Mouse (Mus musculus): Measurements from ENCODE around the gene 3110082I17Rik. TPM values are rescaled to one million over a fixed set of nuclear protein-coding genes. Genes with fewer than 3 reads are reported as not detected.
"Not testable (repeated sequence)": the region's sequence is repeated elsewhere in the genome, so short reads cannot be mapped to it uniquely, and the experiment has no call there.

Gene 3110082I17Rik
- polyA plus RNA-seq, 1 experiment from 2014 or later = 35.6 TPM

DNA sequence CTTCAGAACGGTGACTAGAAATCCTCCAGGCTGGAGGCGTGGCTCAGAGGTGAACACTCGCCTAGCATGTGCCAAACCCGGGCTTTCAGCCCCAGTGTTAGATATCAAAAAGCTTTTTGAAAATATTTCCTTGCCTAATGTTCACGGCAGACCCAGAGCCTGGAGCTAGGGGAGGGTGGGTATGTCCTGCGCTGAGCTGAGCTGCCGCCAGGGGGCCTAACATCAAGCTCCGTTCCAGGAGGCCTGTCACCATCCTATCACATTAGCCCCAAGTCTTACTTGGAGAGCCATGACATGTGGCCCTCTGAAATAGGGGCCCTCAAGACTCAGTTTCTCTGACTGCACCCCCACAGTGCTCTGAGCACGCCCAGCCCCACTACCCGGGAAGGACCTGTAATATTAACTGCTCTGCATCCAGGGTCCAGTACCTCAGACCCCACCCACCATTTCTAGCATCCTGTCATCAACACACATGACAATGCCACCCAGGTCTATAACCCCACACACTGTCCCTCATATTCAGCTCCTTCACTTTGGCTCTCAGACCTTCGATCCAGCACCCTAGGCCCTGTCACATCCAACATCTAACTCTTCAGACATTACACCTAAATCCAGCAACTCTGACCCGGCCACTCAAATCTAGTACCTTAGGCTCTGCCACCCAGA, 116.2 kb downstream of the 3110082I17Rik start:
- peak overlapping the region; percentile 90 for H3K4me3 ChIP-seq
- WGBS = 3% methylated on average over 12 of the region's 12 CpGs
- H3K9ac ChIP-seq = peak overlapping the region; percentile 93
- peak overlapping the region; percentile 98 for H3K4me2 ChIP-seq
- peaks cover 35% of the 10 kb centered on the region for H3K36me3 ChIP-seq
- no peaks in the 10 kb centered on the region for H3K27me3 ChIP-seq
- no peaks in the 10 kb centered on the region for H3K9me3 ChIP-seq
- 0 out of 2 replicates have a peak, but pooled peaks have one; percentile 28 for ATAC-seq (ENCODE audit: insufficient number of reproducible peaks, insufficient read depth, low FRiP score, low TSS enrichment, low read depth)
- peak overlapping the region; percentile 87 for H3K27ac ChIP-seq
- peaks cover 25% of the 10 kb centered on the region for H3K4me1 ChIP-seq

DNA sequence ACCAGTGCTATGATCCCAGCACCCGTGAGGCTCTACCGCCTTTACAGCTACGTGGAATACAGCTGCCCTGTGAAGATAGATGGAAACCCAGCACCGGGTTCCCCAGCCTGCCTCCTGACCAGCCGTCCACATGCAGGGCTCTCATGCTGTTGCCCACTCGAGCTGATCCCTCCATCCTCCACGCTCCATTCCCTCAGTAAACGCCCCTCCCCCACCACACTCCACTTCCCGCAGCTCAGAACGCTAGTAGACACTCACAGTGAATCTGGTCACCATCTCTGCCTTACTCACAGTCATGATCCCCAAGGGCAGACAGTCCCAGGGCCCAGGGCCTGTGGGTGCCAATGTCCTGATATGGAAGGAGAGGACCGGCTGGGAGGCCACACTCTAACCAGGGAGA, 121.4 kb downstream of the 3110082I17Rik start:
- Histone ChIP-seq H3K36me3 (peaks cover 80% of the 10 kb centered on the region), H3K4me2 (no peak overlapping the region), H3K4me1 (peaks cover 11% of the 10 kb centered on the region), H3K9me3 (no peaks in the 10 kb centered on the region), H3K27ac (no peak overlapping the region), H3K27me3 (no peaks in the 10 kb centered on the region), H3K4me3 (no peak overlapping the region), H3K9ac (0 out of 2 replicates have a peak overlapping the region, but pooled peaks have one; percentile 27)
- 83% methylated on average over 11 of the region's 11 CpGs for WGBS
- no peak for ATAC-seq (ENCODE audit: insufficient number of reproducible peaks, insufficient read depth, low FRiP score, low TSS enrichment, low read depth)

DNA sequence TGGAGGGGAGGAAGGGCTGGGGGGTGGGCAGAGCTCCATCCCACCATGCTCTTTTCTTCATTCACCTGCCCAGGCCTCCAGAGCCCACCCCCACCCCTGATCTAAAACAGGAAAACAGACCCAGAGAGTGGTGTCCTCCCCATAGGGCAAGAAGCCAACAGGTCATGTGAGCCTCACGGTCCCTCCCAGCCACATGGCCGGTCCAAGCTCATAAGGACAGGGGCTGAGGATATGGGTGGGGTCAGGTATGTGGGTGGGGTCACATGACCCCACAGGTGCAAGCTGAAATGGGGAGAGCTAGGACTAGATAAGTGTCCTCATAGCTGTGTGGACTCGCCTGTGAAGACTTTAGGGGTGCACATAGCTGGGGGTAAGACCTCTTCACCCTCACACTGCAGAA, 121.9 kb downstream of the 3110082I17Rik start:
- H3K27ac ChIP-seq = no peak overlapping the region
- H3K4me1 ChIP-seq = peaks cover 8% of the 10 kb centered on the region
- no peaks in the 10 kb centered on the region for H3K9me3 ChIP-seq
- ATAC-seq (ENCODE audit: insufficient number of reproducible peaks, insufficient read depth, low FRiP score, low TSS enrichment, low read depth) = no peak
- H3K4me3 ChIP-seq = no peak overlapping the region
- no peak overlapping the region for H3K4me2 ChIP-seq
- no peaks in the 10 kb centered on the region for H3K27me3 ChIP-seq
- no peak overlapping the region for H3K9ac ChIP-seq
- WGBS = 69% methylated on average over 3 of the region's 3 CpGs
- peaks cover 80% of the 10 kb centered on the region for H3K36me3 ChIP-seq

DNA sequence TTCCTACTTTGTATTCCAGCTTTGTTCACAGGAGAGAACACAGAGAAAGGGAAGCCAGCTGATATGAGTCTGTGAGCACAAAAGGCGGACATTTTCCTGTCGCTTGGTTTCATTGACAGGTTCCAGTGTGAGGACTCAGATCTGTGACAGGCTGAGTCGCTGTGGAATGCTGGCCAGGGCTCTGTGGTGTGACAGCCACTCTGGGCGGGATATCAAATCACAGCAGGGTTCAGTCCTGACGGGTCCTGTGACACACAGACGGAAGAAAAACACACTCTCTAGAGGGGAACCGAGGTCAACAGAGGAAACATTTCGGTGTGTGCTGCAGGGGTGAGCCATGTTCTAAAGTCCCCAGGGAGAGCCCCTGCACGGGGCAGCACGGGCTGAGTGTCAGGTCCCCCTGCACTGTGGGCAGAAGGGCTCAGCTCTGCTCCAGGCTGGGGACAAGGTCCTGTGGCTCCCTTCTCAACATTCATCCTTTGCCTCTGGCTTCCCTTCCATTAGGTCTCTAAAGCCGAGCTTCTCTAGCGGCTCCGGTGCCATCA, 122.4 kb downstream of the 3110082I17Rik start:
- Histone ChIP-seq H3K27me3 (no peaks in the 10 kb centered on the region), H3K36me3 (peaks cover 80% of the 10 kb centered on the region), H3K9ac (no peak overlapping the region), H3K9me3 (no peaks in the 10 kb centered on the region), H3K4me1 (peaks cover 6% of the 10 kb centered on the region; the same call in 1 of the 2 replicates), H3K4me3 (no peak overlapping the region), H3K4me2 (no peak overlapping the region), H3K27ac (no peak overlapping the region)
- 75% methylated on average over 13 of the region's 13 CpGs for WGBS
- no peak for ATAC-seq (ENCODE audit: insufficient number of reproducible peaks, insufficient read depth, low FRiP score, low TSS enrichment, low read depth)

DNA sequence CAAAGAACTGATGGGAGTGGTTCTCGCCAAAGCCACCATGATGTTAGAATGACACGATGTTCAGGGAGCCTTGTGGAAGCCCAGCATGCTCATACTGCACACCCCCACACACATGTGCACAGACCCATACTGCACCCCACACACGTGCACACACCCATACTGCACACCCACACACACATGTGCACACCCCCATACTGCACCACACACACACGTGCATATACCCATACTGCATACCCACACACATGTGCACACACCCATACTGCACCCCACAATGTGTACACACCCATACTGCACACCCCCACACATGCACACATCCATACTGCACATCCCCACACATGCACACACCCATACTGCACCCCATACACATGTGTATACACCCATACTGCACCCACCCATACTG, 124.7 kb downstream of the 3110082I17Rik start:
- Histone ChIP-seq H3K4me3 (no peak overlapping the region), H3K9me3 (no peaks in the 10 kb centered on the region), H3K4me2 (no peak overlapping the region), H3K4me1 (0 out of 2 replicates have a peak, but pooled peaks cover 6% of the 10 kb centered on the region), H3K36me3 (peaks cover 60% of the 10 kb centered on the region), H3K27ac (no peak overlapping the region), H3K27me3 (no peaks in the 10 kb centered on the region), H3K9ac (no peak overlapping the region)
- 0 out of 2 replicates have a peak, but pooled peaks have one; percentile 26 for ATAC-seq (ENCODE audit: insufficient number of reproducible peaks, insufficient read depth, low FRiP score, low TSS enrichment, low read depth)
- 89% methylated on average over 4 of the region's 4 CpGs for WGBS

DNA sequence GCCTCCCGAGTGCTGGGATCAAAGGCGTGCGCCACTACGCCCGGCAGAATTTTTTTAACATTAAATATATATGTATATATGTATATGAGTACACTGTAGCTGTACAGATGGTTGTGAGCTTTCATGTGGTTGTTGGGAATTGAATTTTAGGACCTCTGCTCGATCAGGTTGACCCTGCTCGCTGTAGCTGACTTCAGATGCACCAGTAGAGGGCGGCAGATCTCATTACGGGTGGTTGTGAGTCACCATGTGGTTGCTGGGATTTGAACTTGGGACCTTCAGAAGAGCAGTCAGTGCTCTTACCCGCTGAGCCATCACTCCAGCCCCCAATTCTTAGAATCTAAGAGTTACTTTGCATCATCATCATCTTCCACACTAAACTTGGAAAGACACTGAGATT, 125.9 kb downstream of the 3110082I17Rik start:
- 85% methylated on average over 10 of the region's 10 CpGs for WGBS
- H3K9me3 ChIP-seq; H3K4me1 ChIP-seq; H3K27me3 ChIP-seq; H3K4me3 ChIP-seq; H3K9ac ChIP-seq; H3K27ac ChIP-seq; ATAC-seq (ENCODE audit: insufficient number of reproducible peaks, insufficient read depth, low FRiP score, low TSS enrichment, low read depth); H3K4me2 ChIP-seq: not testable (repeated sequence)
- H3K36me3 ChIP-seq = peaks cover 47% of the 10 kb centered on the region

DNA sequence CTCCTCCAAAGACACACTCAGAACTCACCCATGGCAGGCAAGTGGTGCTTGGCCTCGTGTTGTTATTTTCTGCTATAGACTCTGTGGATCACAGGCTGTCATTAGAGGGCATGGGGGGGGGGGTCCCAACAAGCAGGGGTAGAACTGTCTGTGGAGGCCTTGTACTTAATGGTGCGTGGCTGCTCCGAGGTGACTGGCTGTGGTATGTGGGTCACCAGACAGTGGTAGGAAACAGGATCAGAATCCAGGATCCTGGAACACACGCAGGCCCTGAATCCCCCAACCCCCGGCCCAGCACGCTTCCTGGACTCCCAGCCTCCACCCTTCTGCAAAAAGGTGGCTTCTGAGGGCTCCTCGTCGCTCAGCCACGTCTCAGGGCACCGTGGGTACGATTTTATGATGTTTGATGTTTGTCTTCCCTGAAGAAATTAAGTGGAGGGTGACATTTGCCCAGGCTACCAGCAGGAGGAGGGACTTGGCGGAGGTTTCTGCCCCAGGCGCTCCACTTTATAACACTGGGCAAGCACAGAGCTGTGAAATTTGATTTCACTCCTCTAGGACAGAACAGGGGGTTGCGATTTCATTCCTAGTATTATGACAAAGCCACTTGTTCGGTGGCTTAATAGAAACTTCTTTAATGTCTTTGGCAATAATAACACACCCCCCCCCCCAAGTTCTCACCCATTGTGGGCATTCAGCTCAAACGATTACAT, 126.9 kb downstream of the 3110082I17Rik start:
- no peak overlapping the region for H3K4me2 ChIP-seq
- 0 out of 2 replicates have a peak, but pooled peaks cover 6% of the 10 kb centered on the region for H3K4me1 ChIP-seq
- H3K9ac ChIP-seq = no peak overlapping the region
- WGBS = 70% methylated on average over 16 of the region's 16 CpGs
- H3K27me3 ChIP-seq = no peaks in the 10 kb centered on the region
- no peaks in the 10 kb centered on the region for H3K9me3 ChIP-seq
- ATAC-seq (ENCODE audit: insufficient number of reproducible peaks, insufficient read depth, low FRiP score, low TSS enrichment, low read depth) = no peak
- peak overlapping the region; percentile 1; the same call in 1 of the 2 replicates for H3K27ac ChIP-seq
- no peak overlapping the region for H3K4me3 ChIP-seq
- H3K36me3 ChIP-seq = peaks cover 38% of the 10 kb centered on the region

DNA sequence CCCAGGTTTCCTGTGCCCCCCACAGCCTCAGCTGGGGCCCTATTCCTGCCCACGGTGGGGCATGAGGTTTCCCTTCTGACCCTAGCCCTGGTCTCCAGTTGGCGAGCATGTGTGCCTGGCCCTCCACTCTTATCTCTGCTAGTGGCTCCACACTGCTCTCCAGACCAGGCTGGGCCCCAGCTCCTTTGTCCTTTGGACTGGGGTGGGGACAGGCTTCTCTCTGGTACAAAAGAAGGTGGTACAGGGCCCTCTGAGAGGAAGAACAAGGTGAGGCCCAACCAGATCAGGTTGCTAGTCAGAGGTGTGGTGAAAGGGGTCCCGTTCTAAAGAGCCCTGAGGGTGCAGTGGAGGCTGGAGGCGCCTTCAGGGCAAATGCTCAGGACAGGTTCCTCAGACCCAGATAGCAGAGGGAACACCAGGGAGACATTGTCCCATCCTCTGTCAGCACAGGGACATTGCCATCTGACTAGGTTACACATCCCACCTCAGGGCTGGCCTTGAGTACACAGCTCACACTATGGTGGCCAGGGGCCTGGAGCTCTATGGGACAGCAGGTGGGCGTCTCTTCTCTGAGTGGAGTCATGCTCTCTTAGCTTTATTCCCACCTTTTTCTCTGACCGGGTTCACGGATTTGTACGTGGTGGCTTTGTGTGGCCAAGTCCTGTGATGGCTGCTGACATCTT, 127.6 kb downstream of the 3110082I17Rik start:
- ATAC-seq (ENCODE audit: insufficient number of reproducible peaks, insufficient read depth, low FRiP score, low TSS enrichment, low read depth) = no peak
- H3K9ac ChIP-seq = no peak overlapping the region
- H3K9me3 ChIP-seq = no peaks in the 10 kb centered on the region
- 82% methylated on average over 8 of the region's 8 CpGs for WGBS
- H3K36me3 ChIP-seq = peaks cover 31% of the 10 kb centered on the region
- H3K4me1 ChIP-seq = 0 out of 2 replicates have a peak, but pooled peaks cover 6% of the 10 kb centered on the region
- no peak overlapping the region for H3K4me3 ChIP-seq
- H3K27ac ChIP-seq = 0 out of 2 replicates have a peak overlapping the region, but pooled peaks have one; percentile 1
- no peak overlapping the region for H3K4me2 ChIP-seq
- H3K27me3 ChIP-seq = no peaks in the 10 kb centered on the region

DNA sequence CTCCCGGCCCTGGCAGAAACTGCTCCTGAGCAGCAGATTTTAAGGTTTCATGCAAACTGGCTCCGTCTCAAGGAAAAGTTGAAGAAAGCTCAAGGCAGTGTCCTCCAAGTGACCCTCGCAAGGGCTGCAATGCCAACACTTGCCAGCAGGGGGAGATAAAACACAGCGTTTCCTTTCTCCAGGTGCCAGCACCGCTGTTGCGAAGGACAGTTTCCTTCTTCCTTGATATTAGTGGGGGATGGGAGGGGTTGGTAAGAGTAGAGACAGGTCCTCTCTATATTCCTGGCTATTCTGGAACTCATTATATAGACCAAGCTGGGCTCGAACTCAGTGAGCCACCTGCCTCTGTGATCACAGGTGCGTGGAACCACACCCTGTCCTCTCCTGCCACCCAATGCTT, 128.6 kb downstream of the 3110082I17Rik start:
- Histone ChIP-seq H3K27ac (no peak overlapping the region), H3K4me2 (no peak overlapping the region), H3K4me3 (no peak overlapping the region), H3K4me1 (0 out of 2 replicates have a peak, but pooled peaks cover 6% of the 10 kb centered on the region), H3K9ac (no peak overlapping the region), H3K36me3 (peaks cover 21% of the 10 kb centered on the region), H3K27me3 (peaks cover 6% of the 10 kb centered on the region), H3K9me3 (no peaks in the 10 kb centered on the region)
- ATAC-seq (ENCODE audit: insufficient number of reproducible peaks, insufficient read depth, low FRiP score, low TSS enrichment, low read depth) = no peak
- 19% methylated on average over 8 of the region's 8 CpGs for WGBS

DNA sequence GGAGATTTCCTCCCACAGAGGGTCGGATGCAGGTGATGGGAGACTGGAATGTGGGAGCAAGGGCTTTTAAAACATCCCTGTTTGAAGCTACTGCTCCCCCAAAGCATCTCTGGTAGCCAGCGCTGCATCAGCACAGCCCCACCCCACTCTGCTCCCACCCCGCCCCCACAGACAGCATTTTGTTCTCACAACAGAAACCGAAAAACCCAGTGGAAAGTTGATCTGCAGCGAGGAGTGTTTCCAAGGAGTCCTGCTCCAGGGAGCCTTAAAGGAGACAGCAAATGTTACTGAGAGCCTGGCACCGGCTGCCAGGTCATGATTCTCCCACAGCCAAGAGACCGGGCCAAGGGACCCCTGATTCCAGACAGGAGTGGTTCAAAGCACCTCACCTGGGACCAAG, 129.6 kb downstream of the 3110082I17Rik start:
- ATAC-seq (ENCODE audit: insufficient number of reproducible peaks, insufficient read depth, low FRiP score, low TSS enrichment, low read depth) = no peak
- no peak overlapping the region for H3K9ac ChIP-seq
- H3K9me3 ChIP-seq = no peaks in the 10 kb centered on the region
- peaks cover 16% of the 10 kb centered on the region for H3K27me3 ChIP-seq
- H3K36me3 ChIP-seq = peaks cover 11% of the 10 kb centered on the region
- H3K4me2 ChIP-seq = no peak overlapping the region
- H3K4me1 ChIP-seq = 0 out of 2 replicates have a peak, but pooled peaks cover 6% of the 10 kb centered on the region
- H3K4me3 ChIP-seq = no peak overlapping the region
- WGBS = 58% methylated on average over 7 of the region's 7 CpGs
- no peak overlapping the region for H3K27ac ChIP-seq

DNA sequence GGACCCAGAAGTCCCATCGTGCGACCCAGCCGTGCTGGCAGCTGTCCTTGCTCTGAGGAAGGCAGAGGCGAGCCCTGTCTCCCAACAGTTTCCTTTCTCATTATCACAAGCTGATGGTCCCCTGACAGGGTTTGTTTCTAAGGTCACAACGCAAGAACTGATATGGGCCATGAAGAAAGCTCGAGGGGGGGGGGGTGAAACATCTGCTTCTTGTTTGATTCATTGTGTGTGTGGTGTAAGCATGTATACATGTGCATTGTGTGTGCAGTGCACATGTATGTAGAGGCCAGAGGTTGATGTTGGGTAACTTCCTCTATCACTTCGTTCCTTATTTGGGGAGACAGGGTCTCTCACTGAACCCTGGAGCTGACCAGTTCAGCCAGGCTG, 132.7 kb downstream of the 3110082I17Rik start:
- WGBS = 69% methylated on average over 7 of the region's 7 CpGs
- Histone ChIP-seq H3K9ac (no peak overlapping the region), H3K4me3 (no peak overlapping the region), H3K9me3 (no peaks in the 10 kb centered on the region), H3K27ac (no peak overlapping the region), H3K4me2 (no peak overlapping the region), H3K36me3 (no peaks in the 10 kb centered on the region), H3K4me1 (peaks cover 10% of the 10 kb centered on the region; the same call in 1 of the 2 replicates), H3K27me3 (peaks cover 47% of the 10 kb centered on the region)
- no peak for ATAC-seq (ENCODE audit: insufficient number of reproducible peaks, insufficient read depth, low FRiP score, low TSS enrichment, low read depth)

All from embryonic facial prominence, embryonic 13.5 days (tissue).